Mouse (Mus musculus) midbrain, embryonic 13.5 days (tissue): ENCODE data around the gene Gm49320. TPM values are rescaled to one million over a fixed set of nuclear protein-coding genes. Genes with fewer than 3 reads are reported as not detected.

Source experiments
- ATAC-seq: fragments of 200-750 bp; cut with Nextera tagmentation; 2 replicates; pipeline ENCODE4 v1.8.0; 2017; ENCODE audit warnings: mild to moderate bottlenecking, moderate TSS enrichment, moderate library complexity
- H3K27ac ChIP-seq: fragments of 300-500 bp; sonication (generic); 2 replicates; pipeline ENCODE4 v1.5.1; 2015; ENCODE audit warnings: inconsistent platforms, mild to moderate bottlenecking, moderate library complexity
- H3K27me3 ChIP-seq: fragments of 300-500 bp; sonication (generic); 2 replicates; pipeline ENCODE4 v1.6.1; 2015; ENCODE audit warnings: mild to moderate bottlenecking, inconsistent platforms
- H3K36me3 ChIP-seq: fragments of 300-500 bp; sonication (generic); 2 replicates; pipeline ENCODE4 v1.6.1; 2015; ENCODE audit warnings: mild to moderate bottlenecking, inconsistent platforms
- H3K4me1 ChIP-seq: fragments of 300-500 bp; sonication (generic); replicated peaks from 2 replicates; pipeline ENCODE4 v1.6.1; 2015; ENCODE audit warnings: inconsistent platforms
- H3K4me2 ChIP-seq: fragments of 300-500 bp; sonication (generic); replicated peaks from 2 replicates; pipeline ENCODE4 v1.6.1; 2015; ENCODE audit warnings: moderate library complexity, mild to moderate bottlenecking, inconsistent platforms
- H3K4me3 ChIP-seq: fragments of 300-500 bp; sonication (generic); replicated peaks from 2 replicates; pipeline ENCODE4 v1.5.1; 2015; ENCODE audit warnings: mild to moderate bottlenecking, inconsistent platforms
- H3K9ac ChIP-seq: fragments of 300-500 bp; sonication (generic); replicated peaks from 2 replicates; pipeline ENCODE4 v1.6.1; 2015; ENCODE audit warnings: mild to moderate bottlenecking, inconsistent platforms
- H3K9me3 ChIP-seq: fragments of 300-500 bp; sonication (generic); 2 replicates; pipeline ENCODE4 v1.6.1; 2016; ENCODE audit warnings: mild to moderate bottlenecking, inconsistent platforms
- WGBS: fragments of 180-500 bp; shearing (Covaris S2); methylation state at CpG from one replicate; pipeline ENCODE4 v1.1.7; 2015; 5-methylcytosine and 5-hydroxymethylcytosine counted together
- polyA plus RNA-seq: library from polyadenylated mRNA; unstranded; fragments of >200 nt; fragmentation: Nextera tagmentation; extraction: Ambion mirVana; gene quantifications from 2 replicates; pipeline ENCODE4 v1.2.1, GENCODE M21; 2015

The Gm49320 gene
- 0.90 and 1.2 TPM in 2 replicates for polyA plus RNA-seq

GRCm38 (mm10) chr8:4238434-4239192 is at the start of gene Gm49320, which contains the start of gene Map2k7:
Gm49320 (plus strand) TSS chr8:4238865.
Map2k7 (plus strand) TSS chr8:4238740.
- peaks cover 24% of the 10 kb centered on the region for H3K36me3 ChIP-seq
- H3K4me1 ChIP-seq: peaks cover 37% of the 10 kb centered on the region
- H3K27ac ChIP-seq: peak within 1 kb of the TSS; percentile 95
- H3K27me3 ChIP-seq: no peaks in the 10 kb centered on the region
- peak; percentile 94 for ATAC-seq
- peak within 1 kb of the TSS; percentile 77 for H3K4me2 ChIP-seq
- peak within 1 kb of the TSS; percentile 85 for H3K4me3 ChIP-seq
- H3K9me3 ChIP-seq: no peaks in the 10 kb centered on the region
- H3K9ac ChIP-seq: peak within 1 kb of the TSS; percentile 80
- WGBS: under 1% methylated on average over 70 of the region's 71 CpGs

GRCm38 (mm10) chr8:4189031-4189722 is 49.5 kb upstream of the Gm49320 start:
- WGBS: 41% methylated on average over 3 of the region's 3 CpGs
- Histone ChIP-seq H3K4me1 (peaks cover 26% of the 10 kb centered on the region), H3K27me3 (no peaks in the 10 kb centered on the region), H3K9ac (no peak overlapping the region), H3K27ac (no peak overlapping the region), H3K4me3 (no peak overlapping the region), H3K4me2 (no peak overlapping the region), H3K9me3 (no peaks in the 10 kb centered on the region), H3K36me3 (peaks cover 82% of the 10 kb centered on the region)
- no peak for ATAC-seq

GRCm38 (mm10) chr8:4192305-4192704 is 46.4 kb upstream of the Gm49320 start:
- Histone ChIP-seq H3K4me1 (peaks cover 26% of the 10 kb centered on the region), H3K4me3 (no peak overlapping the region), H3K36me3 (peaks cover 78% of the 10 kb centered on the region), H3K4me2 (no peak overlapping the region), H3K27ac (peak overlapping the region; percentile 82), H3K9ac (no peak overlapping the region), H3K9me3 (no peaks in the 10 kb centered on the region), H3K27me3 (no peaks in the 10 kb centered on the region)
- 37% methylated on average over 5 of the region's 5 CpGs for WGBS
- peak; percentile 55 for ATAC-seq

- H3K4me1 ChIP-seq: peaks cover 26% of the 10 kb centered on the region
- H3K9ac ChIP-seq: no peak overlapping the region; the same call in 1 of the 2 replicates
- H3K9me3 ChIP-seq: no peaks in the 10 kb centered on the region
- H3K36me3 ChIP-seq: peaks cover 77% of the 10 kb centered on the region
- WGBS: 3% methylated on average over 18 of the region's 18 CpGs
- ATAC-seq: peak; percentile 85
- H3K27ac ChIP-seq: peak overlapping the region; percentile 82
- no peak overlapping the region for H3K4me3 ChIP-seq
- H3K27me3 ChIP-seq: no peaks in the 10 kb centered on the region
- H3K4me2 ChIP-seq: peak overlapping the region; percentile 25; the same call in 1 of the 2 replicates
These were observed 45.7 kb upstream of the Gm49320 start for GRCm38 (mm10) chr8:4192807-4193587.

- H3K9ac ChIP-seq: no peak overlapping the region
- no peaks in the 10 kb centered on the region for H3K9me3 ChIP-seq
- H3K4me1 ChIP-seq: peaks cover 26% of the 10 kb centered on the region
- H3K27ac ChIP-seq: peak overlapping the region; percentile 82; the same call in 1 of the 2 replicates
- no peak overlapping the region for H3K4me3 ChIP-seq
- ATAC-seq: peak; percentile 18
- H3K36me3 ChIP-seq: peaks cover 77% of the 10 kb centered on the region
- no peak overlapping the region for H3K4me2 ChIP-seq
- WGBS: 53% methylated on average over 7 of the region's 7 CpGs
- no peaks in the 10 kb centered on the region for H3K27me3 ChIP-seq
These were observed 45.1 kb upstream of the Gm49320 start for GRCm38 (mm10) chr8:4193588-4193894.

GRCm38 (mm10) chr8:4201321-4201720 is 37.3 kb upstream of the Gm49320 start:
- WGBS: 58% methylated on average over 2 of the region's 2 CpGs

GRCm38 (mm10) chr8:4205246-4206123 is 33.2 kb upstream of the Gm49320 start:
- WGBS: 18% methylated on average over 38 of the region's 38 CpGs
- Histone ChIP-seq H3K4me3 (no peak overlapping the region), H3K36me3 (peaks cover 97% of the 10 kb centered on the region), H3K4me1 (peaks cover 36% of the 10 kb centered on the region), H3K9ac (peak overlapping the region; percentile 48; the same call in 1 of the 2 replicates), H3K27me3 (peaks cover 41% of the 10 kb centered on the region), H3K9me3 (no peaks in the 10 kb centered on the region), H3K27ac (no peak overlapping the region), H3K4me2 (no peak overlapping the region)
- ATAC-seq: 0 out of 2 replicates have a peak, but pooled peaks have one; percentile 7

More at GRCm38 (mm10) chr8:4201321-4201720, 37.3 kb upstream of the Gm49320 start:
- H3K4me3 ChIP-seq: no peak overlapping the region
- peaks cover 95% of the 10 kb centered on the region for H3K36me3 ChIP-seq
- no peak overlapping the region for H3K4me2 ChIP-seq
- H3K9me3 ChIP-seq: no peaks in the 10 kb centered on the region
- no peak overlapping the region for H3K9ac ChIP-seq
- H3K27me3 ChIP-seq: peaks cover 30% of the 10 kb centered on the region
- H3K27ac ChIP-seq: no peak overlapping the region
- peaks cover 8% of the 10 kb centered on the region for H3K4me1 ChIP-seq
- ATAC-seq: no peak

GRCm38 (mm10) chr8:4206182-4207015 is 32.3 kb upstream of the Gm49320 start:
- Histone ChIP-seq H3K4me3 (no peak overlapping the region), H3K4me1 (peaks cover 44% of the 10 kb centered on the region), H3K9ac (peak overlapping the region; percentile 48; the same call in 1 of the 2 replicates), H3K36me3 (peaks cover 94% of the 10 kb centered on the region), H3K4me2 (peak overlapping the region; percentile 26), H3K27me3 (peaks cover 41% of the 10 kb centered on the region), H3K27ac (no peak overlapping the region), H3K9me3 (no peaks in the 10 kb centered on the region)
- 10% methylated on average over 44 of the region's 44 CpGs for WGBS
- peak; percentile 5; the same call in 1 of the 2 replicates for ATAC-seq

GRCm38 (mm10) chr8:4207016-4207350 is 31.7 kb upstream of the Gm49320 start:
- Histone ChIP-seq H3K9ac (peak overlapping the region; percentile 48; the same call in 1 of the 2 replicates), H3K4me1 (peaks cover 47% of the 10 kb centered on the region), H3K36me3 (peaks cover 88% of the 10 kb centered on the region), H3K27ac (no peak overlapping the region), H3K27me3 (peaks cover 41% of the 10 kb centered on the region), H3K9me3 (no peaks in the 10 kb centered on the region), H3K4me3 (no peak overlapping the region), H3K4me2 (no peak overlapping the region)
- WGBS: 63% methylated on average over 2 of the region's 2 CpGs
- ATAC-seq: no peak

- Histone ChIP-seq H3K9ac (no peak overlapping the region), H3K27me3 (peaks cover 13% of the 10 kb centered on the region), H3K4me3 (no peak overlapping the region), H3K4me2 (no peak overlapping the region; the same call in 1 of the 2 replicates), H3K9me3 (no peaks in the 10 kb centered on the region), H3K27ac (no peak overlapping the region), H3K36me3 (peaks cover 62% of the 10 kb centered on the region), H3K4me1 (peaks cover 76% of the 10 kb centered on the region)
- 75% methylated on average over 6 of the region's 6 CpGs for WGBS
- ATAC-seq: no peak
These were observed 27.6 kb upstream of the Gm49320 start for GRCm38 (mm10) chr8:4211097-4211496.
